Mouse (Mus musculus) spleen, postnatal 14 days (tissue): ENCODE data around the gene Vill.

Source experiments
- DNase-seq, 2 experiments: peaks; one replicate each; pipeline ENCODE4 v3.0.0; 2021 to 2022; ENCODE audit warnings: low spot score in 2 of 2

Gene Vill

DNA sequence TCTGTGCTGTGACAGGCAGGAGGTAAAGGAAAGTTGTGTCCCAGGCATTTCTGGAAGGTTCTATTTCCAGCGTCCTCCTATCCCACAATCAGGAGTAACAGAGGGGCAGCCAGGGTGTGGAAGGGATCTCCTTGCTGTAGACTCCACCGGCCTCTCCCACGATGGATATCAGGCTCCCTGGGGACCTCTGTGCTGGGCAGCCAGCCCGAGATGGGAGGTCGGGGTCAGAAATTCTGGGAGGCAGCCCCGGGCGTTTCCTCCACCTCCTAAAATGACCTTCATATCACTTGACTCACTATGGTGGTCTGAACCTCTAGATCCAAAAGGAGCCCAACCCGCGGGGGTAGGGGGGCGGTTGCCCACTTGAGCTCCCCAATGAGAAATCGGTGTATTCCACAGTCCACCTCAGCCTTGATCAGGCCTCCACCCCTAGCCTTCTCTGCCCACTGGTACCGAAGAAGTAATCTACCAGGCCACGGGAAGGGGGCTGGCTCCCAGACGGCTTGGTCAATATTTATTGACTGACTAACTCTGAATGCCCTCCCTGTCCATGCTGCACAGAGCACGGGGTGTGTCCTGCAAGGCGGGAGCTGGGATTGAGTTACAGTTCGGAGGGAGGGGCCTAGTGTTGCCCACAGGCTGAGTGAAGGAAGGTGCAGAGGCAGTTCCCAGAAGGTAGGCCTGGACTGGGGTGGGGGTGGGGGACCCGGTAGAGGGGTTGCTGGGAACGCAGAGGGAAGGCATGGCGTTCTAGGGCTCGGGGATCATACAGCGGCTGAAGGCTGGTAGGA is at the start of gene Vill:
Gene Vill (plus strand): TSS at position 625 of the 791 bp plus-strand sequence.
- DNase-seq = no peak

DNA sequence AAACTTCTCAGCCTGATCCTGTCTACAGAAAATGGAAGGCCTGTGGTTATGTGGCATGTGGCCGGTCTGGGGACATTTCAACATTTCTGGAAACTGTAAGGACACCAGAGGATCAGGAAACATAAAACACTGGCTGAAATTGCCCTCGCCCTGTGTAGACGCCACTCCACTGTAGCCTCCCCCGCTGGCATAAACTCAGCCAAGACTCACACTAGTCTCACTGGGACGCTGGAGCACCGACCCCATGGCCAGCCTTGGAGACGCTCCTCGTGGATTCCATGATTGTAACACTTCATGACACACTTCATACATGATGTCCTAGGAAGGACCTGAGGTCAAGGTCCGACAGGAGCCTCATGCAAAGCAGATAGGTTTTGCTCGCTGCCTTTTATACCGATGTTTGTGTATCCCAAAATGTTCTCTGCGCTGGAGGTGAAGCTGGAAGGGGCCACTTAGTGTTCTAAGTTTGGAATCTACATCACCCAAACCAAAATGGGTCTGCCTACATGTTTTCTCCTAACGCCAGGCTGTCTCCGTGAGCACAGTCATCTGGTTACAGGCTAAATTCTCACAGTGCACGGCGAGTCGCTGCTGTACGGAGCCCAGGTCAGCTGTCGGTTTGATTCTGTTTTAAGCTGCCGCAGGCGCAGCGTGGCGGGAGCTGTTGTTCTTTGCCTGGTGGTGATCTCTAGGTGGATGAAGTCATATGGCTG is 48.4 kb upstream of the Vill start:
- no peak for DNase-seq

DNA sequence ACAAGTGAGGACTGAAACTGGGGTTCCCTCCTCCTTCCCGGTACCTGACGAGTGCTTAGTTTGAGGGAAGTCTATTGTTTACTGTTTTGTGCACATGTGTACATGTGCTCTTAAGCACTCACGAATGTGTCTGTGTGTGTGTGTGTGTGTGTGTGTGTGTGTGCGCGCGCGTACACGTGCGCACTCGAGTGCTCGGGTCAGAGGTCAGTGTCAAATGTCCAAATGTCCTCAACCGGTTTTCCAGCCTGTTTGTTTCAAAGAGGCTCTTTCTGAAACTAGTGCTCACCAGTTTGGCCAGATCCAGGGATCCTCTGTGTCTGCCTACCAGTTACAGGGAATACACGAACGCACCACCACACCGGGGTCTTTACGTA is 47.9 kb upstream of the Vill start:
- DNase-seq = no peak

DNA sequence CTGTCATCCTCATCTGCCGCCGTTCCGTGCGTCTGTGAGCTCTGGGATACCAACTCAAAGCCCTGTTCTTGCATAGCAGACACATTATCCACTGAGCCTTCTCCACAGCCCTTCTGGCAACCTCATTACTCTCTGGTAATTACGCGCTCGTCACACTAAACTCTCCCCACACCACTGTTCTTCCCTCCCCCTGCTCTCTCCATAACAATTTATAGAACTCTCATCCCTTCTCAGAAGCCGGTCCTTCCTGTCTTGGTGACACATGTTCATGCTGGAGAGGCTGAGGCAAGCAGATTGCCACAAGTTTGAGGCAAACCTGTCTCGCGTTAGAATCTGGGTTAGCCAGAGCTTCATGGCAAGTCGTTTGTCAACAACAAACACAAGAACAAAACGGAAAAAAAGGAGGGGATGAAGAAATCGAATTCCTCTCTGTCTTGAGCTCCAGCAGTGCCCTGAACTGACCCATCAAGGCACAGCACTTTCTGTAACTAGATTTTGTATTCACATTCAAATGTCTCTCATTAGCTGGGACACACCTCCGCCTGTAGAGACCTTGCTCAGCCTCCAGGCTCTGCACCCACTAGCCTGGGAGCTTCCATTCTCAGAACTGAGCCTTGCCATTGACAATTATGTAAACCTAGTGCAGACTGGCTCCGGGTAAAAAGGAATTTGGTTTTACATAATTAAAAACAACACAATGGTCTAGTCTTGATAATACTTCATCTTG is 47.1 kb upstream of the Vill start:
- DNase-seq = no peak

DNA sequence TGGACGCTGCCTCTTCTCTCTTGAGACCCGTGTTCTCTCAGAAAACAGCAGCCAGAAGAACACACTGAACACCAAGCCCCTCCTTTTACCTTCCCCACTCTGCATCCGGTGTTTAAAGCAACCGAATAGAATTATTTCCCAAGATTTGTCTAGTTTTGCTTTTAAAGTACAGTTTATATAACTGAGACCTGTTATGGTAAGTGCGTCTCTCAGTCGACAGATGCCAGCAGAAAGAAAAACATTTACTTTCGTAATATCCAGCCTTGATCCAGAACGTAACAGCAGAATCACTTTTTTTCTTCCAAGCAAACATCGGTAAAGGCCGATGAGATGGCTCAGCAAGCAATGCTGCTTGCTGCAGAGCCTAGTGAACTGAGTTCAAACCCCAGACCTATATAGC is 45.3 kb upstream of the Vill start:
- no peak for DNase-seq

DNA sequence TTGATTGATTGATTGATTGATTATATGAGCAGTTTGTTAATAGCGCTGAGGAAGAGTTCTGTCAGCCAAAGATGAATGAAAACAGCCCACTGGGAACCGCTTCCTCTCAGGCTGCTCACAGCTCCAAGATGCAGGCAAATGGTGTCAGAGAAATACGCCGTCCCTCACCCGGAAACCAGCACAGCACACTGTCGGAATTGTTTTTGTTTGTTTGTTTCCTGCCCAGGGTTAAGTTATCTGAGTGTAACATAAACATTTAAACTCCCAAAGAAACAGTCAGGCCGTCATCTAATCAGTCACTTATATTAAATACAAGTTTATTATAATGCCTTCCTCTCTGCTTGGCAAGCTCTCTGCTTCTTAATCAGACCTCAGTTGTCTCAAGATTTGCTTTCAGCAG is 43.7 kb upstream of the Vill start:
- DNase-seq = no peak

DNA sequence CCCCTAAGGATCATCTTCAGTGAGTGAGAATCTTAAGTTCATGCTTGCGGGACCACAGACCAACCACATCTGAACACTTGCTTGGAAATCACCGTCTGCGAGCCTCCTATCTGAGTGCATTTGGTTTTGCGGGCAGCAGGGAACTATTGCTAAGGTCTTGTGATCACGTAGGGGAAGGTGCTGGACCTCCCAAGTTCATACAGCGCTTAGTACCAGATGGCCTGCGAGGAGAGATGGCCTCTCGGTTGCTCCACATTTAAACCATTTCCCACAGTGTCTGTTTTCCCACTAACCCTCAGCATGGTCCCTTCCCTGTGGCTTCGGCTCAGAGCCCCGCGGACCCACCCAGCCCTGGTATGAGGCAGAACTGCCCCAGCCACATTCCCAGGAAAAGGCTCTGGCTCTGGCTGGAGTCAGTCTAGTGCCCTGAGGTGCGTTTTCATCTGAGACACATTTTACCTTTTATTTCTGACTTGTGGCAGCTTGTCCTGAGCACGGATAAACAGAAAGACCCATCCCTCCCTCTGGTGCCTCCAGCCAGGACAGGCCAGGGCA is 42.3 kb upstream of the Vill start:
- DNase-seq = no peak

DNA sequence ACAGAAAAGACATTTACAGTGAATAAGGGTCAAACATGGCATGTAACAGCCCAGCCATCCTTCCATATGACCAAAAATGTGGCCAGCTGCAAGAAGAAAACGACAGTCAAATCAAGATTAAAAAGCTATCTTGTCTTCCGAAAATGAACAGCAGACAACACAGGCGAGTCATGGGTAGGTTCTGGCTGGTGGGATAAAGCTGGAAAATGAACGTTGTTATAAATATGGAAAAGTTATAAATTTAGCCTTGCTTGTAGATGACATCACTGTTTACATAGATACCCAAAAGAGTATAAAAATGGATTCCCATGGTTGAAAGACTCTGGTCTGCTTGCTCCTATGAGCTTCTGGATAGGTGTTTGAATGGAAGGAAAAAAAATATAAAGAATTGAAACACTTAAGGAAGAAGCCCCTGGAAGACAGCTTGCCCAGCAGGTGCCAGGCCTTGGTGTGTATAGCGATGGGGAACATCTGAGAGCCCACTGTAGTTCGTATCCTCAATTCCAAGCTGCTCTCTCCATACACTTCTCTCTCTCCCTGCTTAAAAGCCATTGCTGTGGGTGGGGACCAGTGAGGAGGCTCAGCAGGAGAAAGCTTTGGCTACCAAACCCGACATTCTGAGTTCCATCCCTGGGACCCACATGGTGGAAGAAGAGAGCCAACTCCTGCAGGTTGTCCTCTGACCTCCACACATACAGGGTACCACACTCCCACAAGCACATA is 35.6 kb upstream of the Vill start:
- DNase-seq = no peak

DNA sequence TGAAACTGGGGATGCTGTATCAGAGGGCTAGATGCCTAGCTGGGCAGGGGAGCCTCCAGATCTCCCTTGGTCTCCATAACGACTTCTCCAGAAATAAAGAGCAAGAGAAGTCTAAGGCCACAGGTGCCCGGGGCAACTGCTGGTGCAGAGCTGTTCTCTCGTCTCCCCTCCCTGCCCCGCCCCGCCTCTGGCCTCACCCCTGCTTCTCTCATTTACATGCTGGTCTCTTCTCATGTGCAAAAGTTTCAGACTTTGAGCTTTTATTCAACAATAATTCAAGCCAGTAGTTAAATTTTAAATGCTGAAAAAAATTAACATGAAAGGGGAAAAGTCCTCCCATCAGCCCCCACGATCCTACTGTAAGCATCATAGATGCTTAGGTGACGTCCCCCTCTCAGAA is 30.8 kb upstream of the Vill start:
- DNase-seq = no peak

DNA sequence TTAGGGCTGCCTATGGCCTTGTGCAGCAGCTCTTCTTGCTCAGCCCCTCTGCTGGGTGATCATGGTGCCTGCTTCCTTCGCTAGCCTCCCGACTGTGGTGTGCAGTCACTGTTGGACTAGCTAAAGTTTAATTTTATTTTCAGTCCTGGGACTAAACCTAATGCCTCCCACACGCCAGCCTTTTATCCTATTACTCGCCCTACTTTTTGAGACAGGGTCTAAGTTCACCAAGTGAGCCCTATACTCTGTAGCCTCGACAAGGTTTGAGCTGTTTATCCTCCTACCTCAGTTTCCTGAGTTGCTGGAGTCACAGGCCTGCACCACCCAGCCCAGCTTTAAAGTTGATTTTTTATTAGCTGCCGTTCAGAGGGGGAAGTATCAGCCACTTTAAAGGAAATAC is 27.3 kb upstream of the Vill start:
- DNase-seq = no peak

DNA sequence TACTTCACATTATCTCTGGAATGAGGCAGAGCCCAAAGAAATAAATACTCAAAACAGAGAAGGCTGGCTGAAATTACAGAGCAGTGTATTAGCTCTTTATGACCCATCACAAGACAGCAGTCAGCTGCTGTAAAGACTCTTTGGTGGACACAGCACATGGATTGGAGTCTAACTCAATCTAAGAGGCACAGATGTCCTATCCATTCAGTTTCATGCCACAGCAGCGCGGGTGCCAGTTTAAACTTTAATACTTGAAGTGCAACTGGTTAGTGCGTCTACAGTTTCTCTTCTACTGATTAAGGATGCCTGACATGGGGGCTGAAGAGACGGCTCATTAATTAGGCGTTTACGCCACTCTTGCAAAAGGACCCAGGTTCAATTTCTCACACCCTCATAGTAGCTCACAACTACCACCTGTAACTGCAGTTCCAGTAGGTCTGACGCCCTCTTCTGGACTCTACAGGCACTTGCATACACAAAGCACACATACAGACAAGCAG is 26.7 kb upstream of the Vill start:
- no peak for DNase-seq

DNA sequence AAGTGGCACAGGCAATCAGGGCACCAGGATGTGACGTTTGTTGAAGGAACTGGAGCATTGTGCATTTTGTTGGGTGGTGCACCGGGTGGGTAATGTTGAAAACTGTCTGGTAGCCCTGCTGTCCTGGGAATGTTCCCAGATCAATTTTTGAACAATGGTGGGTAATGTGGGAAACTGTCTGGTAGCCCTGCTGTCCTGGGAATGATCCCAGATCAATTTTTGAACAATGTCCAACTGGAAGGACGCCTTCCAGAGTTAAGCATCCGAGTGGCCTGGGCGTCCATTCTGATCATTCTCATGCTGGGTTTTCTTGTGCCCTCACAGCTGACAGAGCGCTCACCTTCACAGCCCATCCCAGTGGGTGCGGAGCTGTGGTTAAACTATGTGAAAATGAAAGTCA is 25.2 kb upstream of the Vill start:
- no peak for DNase-seq

DNA sequence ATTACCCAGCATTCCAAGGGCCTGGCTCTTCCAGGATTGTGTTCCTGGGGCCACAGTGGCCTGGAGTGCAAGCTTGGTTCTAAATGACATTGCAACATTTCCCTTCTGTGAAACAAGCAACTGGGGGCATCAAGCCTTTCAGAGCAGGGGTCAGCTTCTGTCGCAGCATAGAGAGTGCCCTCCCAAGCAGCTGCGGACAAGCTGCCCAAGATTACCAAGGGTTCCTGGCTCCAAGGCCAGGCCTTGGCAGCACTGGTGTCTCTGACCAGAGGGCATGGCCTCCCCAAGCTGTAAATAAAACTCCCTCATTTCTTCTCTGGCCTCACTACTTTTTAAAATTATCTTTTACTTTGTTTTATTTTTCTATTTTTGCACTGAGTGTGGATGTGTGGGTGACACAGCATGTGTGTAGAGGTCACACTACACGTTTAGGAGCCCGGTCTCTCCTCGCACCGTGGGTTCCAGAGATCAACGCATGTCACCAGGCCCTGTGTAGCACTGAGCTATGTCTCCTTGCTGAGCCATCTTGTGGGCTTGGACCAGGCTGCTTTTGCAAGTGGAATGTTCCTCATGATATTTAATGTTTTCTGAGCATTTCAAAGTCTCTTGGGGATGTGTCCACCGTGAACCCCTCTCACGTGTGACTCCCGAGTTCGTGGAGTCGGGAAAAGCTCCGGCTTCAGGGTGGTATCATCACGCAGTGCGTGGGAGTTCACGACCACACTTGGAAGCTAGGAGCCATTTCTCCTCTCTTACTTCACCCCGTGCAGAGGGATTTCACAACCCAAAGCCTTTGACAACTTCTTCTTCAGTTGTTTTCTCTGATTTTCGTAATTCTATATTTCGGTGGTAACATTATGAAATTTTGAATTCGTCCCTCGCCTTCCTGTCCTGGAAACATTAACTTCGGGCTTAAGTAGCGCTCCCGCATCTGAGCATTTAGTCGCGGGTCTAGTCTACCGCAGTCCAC is 24.1 kb upstream of the Vill start:
- DNase-seq = no peak

DNA sequence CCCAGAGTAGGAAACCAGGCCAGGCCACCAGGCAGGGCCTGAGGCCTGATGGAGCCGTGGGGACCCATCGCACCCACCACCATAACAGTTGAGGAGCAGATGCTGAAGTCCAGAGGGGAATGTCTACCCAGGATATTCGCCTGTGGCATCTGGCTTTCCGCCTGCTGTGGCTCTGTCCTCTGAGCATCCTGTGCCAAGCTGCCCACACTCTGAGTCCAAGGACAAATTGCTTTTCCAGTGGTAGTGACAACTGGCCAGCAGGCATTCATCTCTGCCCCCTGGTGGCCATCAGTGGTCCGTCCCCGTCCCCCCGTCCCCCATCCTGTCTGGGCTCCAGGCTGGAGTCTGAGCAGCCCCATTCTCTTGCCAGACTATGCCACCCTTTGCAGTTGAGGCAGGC is 23.0 kb upstream of the Vill start:
- peak in 1 of 2 experiments; percentile 14 for DNase-seq

DNA sequence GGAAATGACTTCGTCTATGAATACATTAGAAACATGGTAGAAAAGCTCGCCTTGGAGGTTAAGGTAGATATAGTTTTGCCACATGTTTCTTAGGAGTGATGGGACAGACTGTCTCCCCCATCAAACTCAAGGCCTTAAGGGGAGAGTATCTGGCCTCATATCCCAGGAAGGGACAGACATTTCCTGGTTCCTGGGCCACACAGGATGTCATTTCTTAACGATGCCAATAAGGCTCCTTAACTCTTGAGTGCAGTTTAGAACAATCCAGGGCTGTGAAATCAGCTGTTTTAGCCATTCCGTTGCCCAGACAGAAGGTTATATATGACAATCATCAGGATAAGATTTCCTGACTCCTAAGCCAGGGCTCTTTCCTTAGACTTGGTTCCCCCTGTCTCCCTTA is 21.5 kb upstream of the Vill start:
- DNase-seq = no peak

DNA sequence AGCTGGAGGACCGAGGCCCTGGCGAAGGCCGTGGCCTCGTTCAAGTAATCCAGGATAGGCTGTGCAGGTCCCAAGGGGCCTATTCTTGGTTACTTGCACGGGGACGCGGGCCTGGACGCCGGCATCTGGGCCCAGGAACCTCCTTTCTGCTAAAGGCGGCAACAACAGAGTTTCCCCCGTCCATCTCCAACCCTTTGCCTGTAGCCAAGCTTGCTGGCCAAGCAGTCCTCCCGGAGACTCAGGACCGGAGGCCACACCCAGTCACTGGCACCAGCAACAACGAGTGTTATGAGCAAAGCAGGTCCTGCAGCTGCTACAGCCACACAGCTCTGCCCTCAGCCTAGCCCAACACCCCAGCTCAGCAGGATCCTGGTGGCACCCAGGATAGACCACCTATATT is 20.8 kb upstream of the Vill start:
- DNase-seq = no peak

DNA sequence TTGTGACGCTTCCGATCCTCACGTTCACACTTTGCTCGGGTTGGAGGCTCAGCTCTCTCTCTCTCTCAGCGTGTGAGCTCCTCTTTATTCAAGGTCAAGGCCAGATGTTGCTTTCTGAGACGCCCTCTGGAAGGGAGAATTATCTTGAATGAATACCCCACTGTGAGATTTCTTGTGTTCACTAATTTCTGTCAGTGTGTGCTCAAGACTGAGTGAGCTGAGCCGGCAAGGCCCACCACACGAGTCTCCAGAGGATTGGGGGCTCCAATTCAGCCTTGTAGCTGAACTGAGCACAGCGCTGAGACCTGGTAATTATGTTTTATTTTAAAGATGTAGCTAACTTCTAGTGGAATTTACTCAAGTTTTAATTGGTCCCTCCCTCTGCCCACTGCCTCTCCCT is 20.0 kb upstream of the Vill start:
- no peak for DNase-seq

DNA sequence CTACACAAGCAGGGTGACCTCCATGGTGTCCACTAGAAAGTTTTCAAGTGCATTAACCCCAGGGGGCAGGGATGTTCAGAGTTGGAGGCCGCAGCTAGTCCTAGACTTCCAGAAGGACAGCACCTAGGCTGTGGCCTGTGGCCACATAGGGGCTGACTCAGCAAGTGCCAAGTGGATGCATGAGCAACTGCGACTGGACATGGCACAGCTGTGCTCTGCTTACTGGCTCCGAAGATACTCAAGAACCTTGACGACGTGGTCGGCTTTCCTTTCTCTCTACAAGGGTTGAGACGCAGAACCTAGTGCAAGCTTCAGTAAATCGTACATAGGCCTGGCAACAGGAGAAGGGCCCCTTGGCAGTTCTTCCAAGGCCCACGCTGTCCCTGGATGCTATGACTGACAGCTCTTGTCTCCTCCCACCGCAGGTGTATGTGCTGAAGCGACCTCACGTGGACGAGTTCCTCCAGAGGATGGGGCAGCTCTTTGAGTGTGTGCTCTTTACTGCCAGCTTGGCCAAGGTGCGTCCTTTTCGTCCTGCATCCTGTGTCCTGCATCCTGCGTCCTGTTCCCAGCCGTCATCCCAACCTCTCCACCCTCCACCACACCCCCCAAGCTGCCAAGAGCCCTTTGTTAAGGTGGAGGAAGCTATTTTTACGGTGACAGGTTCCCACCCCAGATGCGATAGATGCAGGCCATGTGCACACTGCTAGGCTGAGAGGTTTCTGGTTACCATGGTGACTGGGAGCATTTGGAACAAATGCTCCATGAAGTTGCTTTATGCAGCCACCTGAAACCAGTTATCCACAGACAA is 19.3 kb upstream of the Vill start:
- no peak for DNase-seq

DNA sequence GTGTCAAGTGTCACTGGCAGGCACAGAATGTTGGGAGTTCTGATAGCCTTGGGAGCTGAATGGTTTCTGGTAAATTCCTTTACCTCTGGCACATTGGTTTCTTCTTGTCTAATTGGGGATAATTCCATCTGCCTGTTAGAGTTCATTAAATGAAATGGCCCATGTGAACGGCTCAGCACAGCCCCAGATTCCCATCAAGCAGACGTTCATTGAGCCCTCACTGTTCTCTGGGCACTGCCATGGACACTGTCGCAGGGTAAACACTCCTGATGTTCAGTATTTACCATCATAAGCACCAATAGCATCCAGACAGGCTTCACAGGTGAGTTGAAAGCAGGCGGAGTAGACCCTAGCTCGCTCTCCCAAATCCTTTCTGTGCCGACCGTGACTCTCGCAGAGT is 18.5 kb upstream of the Vill start:
- DNase-seq = no peak
